Mouse (Mus musculus): ENCODE measurements around the gene Sh3d19.

- TF ChIP-seq GATA1 (IDR thresholded peaks at IDR 0.05; ENCODE audit: borderline replicate concordance, low read length) (no peak), CTCF (IDR thresholded peaks at IDR 0.05; ENCODE audit: low read depth, low read length) (peak; percentile 91)
Measured at GRCm38 (mm10) chr3:85923954-85924945, 46.7 kb upstream of the Sh3d19 start.

Measured in G1E (cell line).